Mouse (Mus musculus) small intestine, adult 2 months (tissue): ENCODE measurements at regions not wholly inside any gene's neighbourhood (a gene's known extent, or its start where the extent isn't known, plus 50 kb on each side); places are given as distances from the start of the nearest gene placed in this dataset.

Source experiments
- H3K27ac ChIP-seq: fragments of 200-500 bp; 2 replicates; pipeline ENCODE4 v1.5.1; 2012; ENCODE audit warnings: low read depth, low read length, control low read depth, inconsistent platforms; ENCODE audit not compliant: insufficient read depth
- H3K27me3 ChIP-seq: fragments of 200-500 bp; 2 replicates; pipeline ENCODE4 v1.6.1; 2012; ENCODE audit warnings: mild to moderate bottlenecking, moderate library complexity, low read length, inconsistent platforms; ENCODE audit not compliant: control insufficient read depth, insufficient read depth
- H3K36me3 ChIP-seq: fragments of 200-500 bp; 2 replicates; pipeline ENCODE4 v1.6.1; 2012; ENCODE audit warnings: mild to moderate bottlenecking, low read length, control low read depth, inconsistent platforms; ENCODE audit not compliant: control insufficient read depth, insufficient read depth
- H3K4me1 ChIP-seq: fragments of 200-500 bp; 2 replicates; pipeline ENCODE4 v1.6.1; 2012; ENCODE audit warnings: low read length, inconsistent platforms, mixed read lengths; ENCODE audit not compliant: control insufficient read depth, insufficient read depth, insufficient read length
- H3K4me3 ChIP-seq: fragments of 200-500 bp; 2 replicates; pipeline ENCODE4 v1.5.1; 2012; ENCODE audit warnings: low read depth, mild to moderate bottlenecking, control low read depth, inconsistent platforms, low read length, moderate library complexity
- CTCF ChIP-seq: fragments of 200-500 bp; IDR thresholded peaks from 2 replicates; pipeline ENCODE4 v1.5.1; 2012; ENCODE audit warnings: low read depth, mild to moderate bottlenecking, control low read depth, inconsistent platforms, low read length, moderate library complexity, mixed read lengths; ENCODE audit not compliant: insufficient replicate concordance, insufficient read length; ENCODE audit errors: extremely low read depth
- POLR2A ChIP-seq: fragments of 200-500 bp; IDR thresholded peaks from 2 replicates; pipeline ENCODE4 v1.6.1; 2012; ENCODE audit warnings: low read depth, mild to moderate bottlenecking, control low read depth, inconsistent platforms, low read length, moderate library complexity
- WGBS: fragments of 180-500 bp; shearing (Covaris S2); methylation state at CpG from one replicate; pipeline ENCODE4 v1.1.7; 2018; 5-methylcytosine and 5-hydroxymethylcytosine counted together

DNA sequence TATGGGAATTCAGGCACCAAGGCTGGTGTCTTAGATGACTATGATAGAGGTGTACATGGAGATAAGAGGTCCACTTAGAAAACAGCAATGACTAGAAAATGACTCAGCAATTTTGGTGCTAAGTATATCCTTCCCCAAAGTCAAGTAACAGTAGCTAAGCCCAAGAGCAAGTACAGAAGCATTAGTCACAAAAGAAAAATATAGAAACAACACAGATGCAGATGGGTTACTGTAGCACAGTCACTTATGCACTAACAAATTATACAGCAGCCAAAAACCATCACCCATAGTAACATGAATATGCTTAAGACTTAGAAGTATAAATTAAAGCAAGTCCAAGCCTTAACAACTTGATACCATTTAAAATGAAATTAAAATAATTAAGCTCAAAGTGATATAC, 378.5 kb upstream of the Meis2 start:
- Histone ChIP-seq H3K4me3 (no peak overlapping the region), H3K27ac (no peak overlapping the region), H3K36me3 (no peaks in the 10 kb centered on the region), H3K27me3 (no peaks in the 10 kb centered on the region), H3K4me1 (no peaks in the 10 kb centered on the region)
- TF ChIP-seq CTCF (no peak), POLR2A (no peak)

- no peaks in the 10 kb centered on the region for H3K4me1 ChIP-seq
- 28% methylated on average over 2 of the region's 2 CpGs for WGBS
- no peaks in the 10 kb centered on the region for H3K27me3 ChIP-seq
- TF ChIP-seq POLR2A (no peak), CTCF (no peak)
- H3K4me3 ChIP-seq: no peak overlapping the region
- H3K36me3 ChIP-seq: no peaks in the 10 kb centered on the region
- H3K27ac ChIP-seq: no peak overlapping the region
Measured at GRCm38 (mm10) chr2:116440252-116440651, 374.6 kb upstream of the Meis2 start.

GRCm38 (mm10) chr2:116433481-116433880, 367.8 kb upstream of the Meis2 start:
- Histone ChIP-seq H3K36me3 (no peaks in the 10 kb centered on the region), H3K4me3 (no peak overlapping the region), H3K27ac (no peak overlapping the region), H3K4me1 (no peaks in the 10 kb centered on the region), H3K27me3 (no peaks in the 10 kb centered on the region)
- TF ChIP-seq POLR2A (no peak), CTCF (no peak)

GRCm38 (mm10) chr2:116424131-116424530, 358.5 kb upstream of the Meis2 start:
- Histone ChIP-seq H3K4me1 (no peaks in the 10 kb centered on the region), H3K36me3 (no peaks in the 10 kb centered on the region), H3K27me3 (no peaks in the 10 kb centered on the region), H3K27ac (no peak overlapping the region), H3K4me3 (no peak overlapping the region)
- 82% methylated on average over 8 of the region's 8 CpGs for WGBS
- TF ChIP-seq POLR2A (no peak), CTCF (no peak)

DNA sequence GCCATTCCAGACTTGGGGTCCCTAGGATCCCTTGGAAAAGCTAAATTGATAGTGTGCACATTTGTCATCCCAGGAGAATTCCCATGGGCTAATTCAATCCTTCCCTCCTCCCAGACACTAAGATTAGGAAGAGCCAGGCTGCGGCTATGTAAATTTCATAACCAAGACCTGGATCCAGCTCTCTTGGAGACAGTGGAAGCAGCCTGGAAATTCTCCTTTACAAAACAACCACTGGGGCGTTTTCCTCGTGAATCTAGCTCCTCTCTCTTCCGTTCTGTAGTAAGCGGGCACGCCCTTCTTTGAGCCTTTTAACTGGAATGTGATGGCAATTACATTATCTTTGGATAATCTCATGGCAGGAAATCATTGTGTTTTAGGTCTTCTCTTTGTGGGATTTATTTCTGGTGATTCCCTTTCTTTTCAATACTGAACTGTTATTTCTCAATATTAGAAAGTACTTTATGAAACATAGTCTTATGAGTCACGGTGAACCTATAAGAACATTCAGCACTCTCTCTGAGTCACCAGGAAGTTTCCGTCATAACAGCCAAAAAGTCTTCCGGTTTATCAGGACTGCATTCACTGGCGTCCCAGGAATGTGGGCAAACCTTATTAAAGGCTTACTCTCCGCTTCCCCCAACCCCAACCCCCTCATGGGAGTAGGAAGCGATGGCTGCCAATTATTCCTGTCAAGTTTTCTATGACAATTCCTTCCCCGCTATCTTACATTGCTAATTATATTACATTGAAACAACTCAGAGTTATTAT, 352.0 kb upstream of the Meis2 start:
- no peak overlapping the region for H3K27ac ChIP-seq
- 63% methylated on average over 13 of the region's 13 CpGs for WGBS

GRCm38 (mm10) chr2:116415742-116416141, 350.1 kb upstream of the Meis2 start:
- WGBS: 48% methylated on average over 1 of the region's 1 CpGs
- Histone ChIP-seq H3K36me3 (no peaks in the 10 kb centered on the region), H3K27ac (no peak overlapping the region), H3K27me3 (no peaks in the 10 kb centered on the region), H3K4me3 (no peak overlapping the region), H3K4me1 (no peaks in the 10 kb centered on the region)
- TF ChIP-seq CTCF: no peak
- no peak for TF ChIP-seq POLR2A

More for the DNA sequence above, 352.0 kb upstream of the Meis2 start:
- TF ChIP-seq POLR2A (no peak), CTCF (no peak)
- H3K27me3 ChIP-seq: no peaks in the 10 kb centered on the region
- no peak overlapping the region for H3K4me3 ChIP-seq
- no peaks in the 10 kb centered on the region for H3K4me1 ChIP-seq
- no peaks in the 10 kb centered on the region for H3K36me3 ChIP-seq

DNA sequence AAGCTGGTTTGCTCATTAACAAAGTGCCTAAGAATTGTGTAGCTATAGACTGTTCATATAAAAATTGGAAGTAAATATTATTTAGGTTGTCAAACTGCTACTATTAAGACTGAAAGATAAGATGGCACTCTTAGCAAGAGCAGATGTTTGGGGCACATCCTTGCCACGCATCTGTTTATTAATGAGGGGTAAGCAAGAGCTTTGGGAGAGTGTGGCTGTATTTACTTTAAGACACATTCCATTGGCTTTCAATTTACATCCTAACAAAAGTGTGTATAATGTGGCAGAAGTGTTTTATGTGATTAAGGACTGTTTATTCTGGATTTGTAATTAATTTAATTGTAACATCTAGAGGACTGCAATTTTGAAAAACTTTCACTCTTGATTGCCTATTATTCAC, 336.5 kb upstream of the Meis2 start:
- Histone ChIP-seq H3K36me3 (no peaks in the 10 kb centered on the region), H3K27me3 (no peaks in the 10 kb centered on the region), H3K27ac (no peak overlapping the region), H3K4me3 (no peak overlapping the region), H3K4me1 (no peaks in the 10 kb centered on the region)
- TF ChIP-seq POLR2A (no peak), CTCF (no peak)
- 54% methylated on average over 1 of the region's 1 CpGs for WGBS

DNA sequence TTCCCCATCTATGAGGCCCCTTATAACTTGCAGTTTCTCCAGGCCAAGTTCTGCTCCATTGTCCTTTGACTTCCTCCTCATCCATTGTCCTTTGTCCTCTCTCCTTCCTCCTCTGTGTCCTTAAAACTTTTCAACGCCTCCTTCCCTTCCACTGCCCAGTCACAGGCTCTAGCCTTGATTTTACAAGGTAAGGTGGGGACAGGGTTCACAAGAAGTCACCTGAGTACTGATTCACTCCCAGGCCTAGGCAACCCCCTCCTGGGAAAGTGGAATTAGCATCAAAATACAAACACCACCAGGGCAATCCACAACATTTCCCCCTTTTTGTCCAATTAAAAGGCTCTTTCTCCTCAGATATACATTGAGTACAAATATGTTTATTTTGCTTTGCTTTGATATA, 334.3 kb upstream of the Meis2 start:
- Histone ChIP-seq H3K36me3 (no peaks in the 10 kb centered on the region), H3K27me3 (no peaks in the 10 kb centered on the region), H3K27ac (no peak overlapping the region), H3K4me3 (no peak overlapping the region), H3K4me1 (no peaks in the 10 kb centered on the region)
- no peak for TF ChIP-seq POLR2A
- 59% methylated on average over 1 of the region's 1 CpGs for WGBS
